Mouse (Mus musculus) limb, embryonic 15.5 days (tissue): ENCODE measurements around the gene Gramd4. TPM values are rescaled to one million over a fixed set of nuclear protein-coding genes. Genes with fewer than 3 reads are reported as not detected.
A peak's percentile ranks its signal among the peaks of the same experiment; 100 is the strongest.

Experiments used
- ATAC-seq: fragments of 200-750 bp; cut with Nextera tagmentation; 2 replicates; pipeline ENCODE4 v1.8.0; 2017; ENCODE audit warnings: low read depth, moderate TSS enrichment; ENCODE audit not compliant: insufficient number of reproducible peaks, low FRiP score, low TSS enrichment
- H3K27ac ChIP-seq: fragments of 300-500 bp; sonication (generic); 2 replicates; pipeline ENCODE4 v1.5.1; 2015; ENCODE audit warnings: moderate library complexity, mild to moderate bottlenecking, inconsistent platforms
- H3K27me3 ChIP-seq: fragments of 300-500 bp; sonication (generic); 2 replicates; pipeline ENCODE4 v1.6.1; 2015; ENCODE audit warnings: inconsistent platforms
- H3K36me3 ChIP-seq: fragments of 300-500 bp; sonication (generic); 2 replicates; pipeline ENCODE4 v1.6.1; 2015; ENCODE audit warnings: inconsistent platforms
- H3K4me1 ChIP-seq: fragments of 300-500 bp; sonication (generic); 2 replicates; pipeline ENCODE4 v1.6.1; 2015; ENCODE audit warnings: inconsistent platforms
- H3K4me2 ChIP-seq: fragments of 300-500 bp; sonication (generic); 2 replicates; pipeline ENCODE4 v1.6.1; 2015; ENCODE audit warnings: mild to moderate bottlenecking, inconsistent platforms
- H3K4me3 ChIP-seq: fragments of 300-500 bp; sonication (generic); 2 replicates; pipeline ENCODE4 v1.5.1; 2015; ENCODE audit warnings: mild to moderate bottlenecking, inconsistent platforms
- H3K9ac ChIP-seq: fragments of 300-500 bp; sonication (generic); 2 replicates; pipeline ENCODE4 v1.6.1; 2015; ENCODE audit warnings: inconsistent platforms
- H3K9me3 ChIP-seq: fragments of 300-500 bp; sonication (generic); 2 replicates; pipeline ENCODE4 v1.6.1; 2016; ENCODE audit warnings: inconsistent platforms
- WGBS: fragments of 180-500 bp; shearing (Covaris S2); methylation state at CpG from one replicate; pipeline ENCODE4 v1.1.7; 2015; 5-methylcytosine and 5-hydroxymethylcytosine counted together
- polyA plus RNA-seq: library from polyadenylated mRNA; unstranded; fragments of >200 nt; fragmentation: Nextera tagmentation; extraction: Ambion mirVana; gene quantifications from 2 replicates; pipeline ENCODE4 v1.2.1, GENCODE M21; 2015

The Gramd4 gene
- polyA plus RNA-seq, 1 experiment from 2014 or later, result 22.0 TPM

DNA sequence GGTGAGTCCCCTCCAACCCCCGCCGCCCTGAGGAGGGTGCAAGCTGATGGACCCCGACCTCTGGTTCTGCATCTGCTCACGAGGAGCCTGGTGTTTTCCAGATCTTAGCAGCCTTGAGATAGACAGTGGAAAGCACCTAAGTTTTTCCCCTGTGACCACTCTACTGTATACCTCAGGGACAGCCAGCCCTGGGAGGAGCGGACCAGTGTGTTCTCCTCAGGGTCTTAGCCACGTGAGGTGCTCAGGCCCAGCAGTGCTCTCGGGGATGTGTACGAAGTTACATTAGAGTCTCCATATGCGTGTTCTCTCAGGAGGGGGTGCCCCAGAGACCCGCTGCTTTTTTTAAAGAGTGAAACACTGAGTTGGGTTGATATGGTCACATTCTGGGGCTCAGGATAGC, 73.2 kb downstream of the Gramd4 start:
- Histone ChIP-seq H3K4me3 (no peak overlapping the region), H3K9ac (no peak overlapping the region), H3K9me3 (no peaks in the 10 kb centered on the region), H3K36me3 (peaks cover 77% of the 10 kb centered on the region), H3K27ac (no peak overlapping the region), H3K4me1 (0 out of 2 replicates have a peak, but pooled peaks cover 4% of the 10 kb centered on the region), H3K4me2 (no peak overlapping the region), H3K27me3 (no peaks in the 10 kb centered on the region)
- 92% methylated on average over 10 of the region's 10 CpGs for WGBS
- no peak for ATAC-seq

GRCm38 (mm10) chr15:86134941-86135783, 77.7 kb downstream of the Gramd4 start:
- H3K4me2 ChIP-seq, result no peak overlapping the region
- WGBS, result 43% methylated on average over 18 of the region's 18 CpGs
- H3K27ac ChIP-seq, result no peak overlapping the region
- H3K4me3 ChIP-seq, result no peak overlapping the region
- H3K9ac ChIP-seq, result no peak overlapping the region
- H3K36me3 ChIP-seq, result peaks cover 51% of the 10 kb centered on the region
- H3K27me3 ChIP-seq, result no peaks in the 10 kb centered on the region
- no peaks in the 10 kb centered on the region for H3K9me3 ChIP-seq
- no peak for ATAC-seq
- 0 out of 2 replicates have a peak, but pooled peaks cover 4% of the 10 kb centered on the region for H3K4me1 ChIP-seq

DNA sequence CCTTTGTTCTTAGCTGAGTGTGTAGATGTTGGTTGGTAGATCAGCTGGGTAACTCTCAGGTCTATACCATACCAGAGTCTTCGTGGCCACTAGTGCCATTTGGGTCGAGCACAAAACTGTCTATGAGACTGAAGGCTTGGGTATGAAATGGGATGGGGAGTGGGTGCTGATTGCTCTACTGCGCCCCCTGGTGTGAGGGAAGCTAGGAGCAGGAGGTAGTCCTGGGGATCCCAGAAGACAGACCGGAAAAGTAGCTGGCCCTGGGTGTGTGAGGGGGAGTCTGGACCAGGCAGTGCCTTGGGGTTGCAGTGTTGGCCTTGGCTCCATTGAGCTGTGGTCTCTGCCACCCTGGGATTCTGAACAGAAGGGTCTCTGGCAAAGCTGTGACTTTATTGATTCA, 80.1 kb downstream of the Gramd4 start:
- 0 out of 2 replicates have a peak, but pooled peaks cover 4% of the 10 kb centered on the region for H3K4me1 ChIP-seq
- H3K36me3 ChIP-seq, result peaks cover 48% of the 10 kb centered on the region
- H3K4me3 ChIP-seq, result no peak overlapping the region
- H3K9ac ChIP-seq, result no peak overlapping the region
- no peaks in the 10 kb centered on the region for H3K27me3 ChIP-seq
- H3K4me2 ChIP-seq, result no peak overlapping the region
- no peak overlapping the region for H3K27ac ChIP-seq
- 72% methylated on average over 4 of the region's 4 CpGs for WGBS
- ATAC-seq, result no peak
- H3K9me3 ChIP-seq, result no peaks in the 10 kb centered on the region

- Histone ChIP-seq H3K4me1 (no peaks in the 10 kb centered on the region), H3K9ac (no peak overlapping the region), H3K27ac (no peak overlapping the region; the same call in 1 of the 2 replicates), H3K36me3 (peaks cover 47% of the 10 kb centered on the region), H3K27me3 (no peaks in the 10 kb centered on the region), H3K4me2 (no peak overlapping the region), H3K4me3 (no peak overlapping the region), H3K9me3 (no peaks in the 10 kb centered on the region)
- no peak for ATAC-seq
- WGBS, result 34% methylated on average over 10 of the region's 10 CpGs
These were observed 82.8 kb downstream of the Gramd4 start for GRCm38 (mm10) chr15:86140323-86140722.

DNA sequence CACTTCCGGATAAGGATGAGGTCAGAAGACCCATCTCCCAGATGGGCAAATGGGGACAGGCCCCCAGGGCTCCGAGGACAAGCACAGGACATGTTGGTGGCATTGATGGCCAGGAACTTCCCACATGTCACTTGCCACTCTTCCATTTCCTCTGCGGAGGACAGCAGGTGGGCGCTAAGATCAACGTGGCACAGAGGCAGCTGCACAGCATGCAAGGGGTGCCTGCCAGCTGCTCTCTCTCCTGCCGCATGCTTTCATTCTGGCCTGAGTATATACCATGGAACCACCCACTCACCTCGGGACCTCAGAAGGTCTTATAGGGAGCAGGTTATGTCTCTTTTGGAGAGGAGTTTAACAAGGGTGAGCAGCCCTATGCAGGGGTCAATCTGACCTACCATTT, 87.1 kb downstream of the Gramd4 start:
- H3K9me3 ChIP-seq, result no peaks in the 10 kb centered on the region
- no peak for ATAC-seq
- 85% methylated on average over 7 of the region's 7 CpGs for WGBS
- no peak overlapping the region for H3K27ac ChIP-seq
- no peaks in the 10 kb centered on the region for H3K27me3 ChIP-seq
- H3K4me1 ChIP-seq, result no peaks in the 10 kb centered on the region
- H3K4me2 ChIP-seq, result no peak overlapping the region
- no peak overlapping the region for H3K4me3 ChIP-seq
- no peak overlapping the region for H3K9ac ChIP-seq
- peaks cover 72% of the 10 kb centered on the region for H3K36me3 ChIP-seq

DNA sequence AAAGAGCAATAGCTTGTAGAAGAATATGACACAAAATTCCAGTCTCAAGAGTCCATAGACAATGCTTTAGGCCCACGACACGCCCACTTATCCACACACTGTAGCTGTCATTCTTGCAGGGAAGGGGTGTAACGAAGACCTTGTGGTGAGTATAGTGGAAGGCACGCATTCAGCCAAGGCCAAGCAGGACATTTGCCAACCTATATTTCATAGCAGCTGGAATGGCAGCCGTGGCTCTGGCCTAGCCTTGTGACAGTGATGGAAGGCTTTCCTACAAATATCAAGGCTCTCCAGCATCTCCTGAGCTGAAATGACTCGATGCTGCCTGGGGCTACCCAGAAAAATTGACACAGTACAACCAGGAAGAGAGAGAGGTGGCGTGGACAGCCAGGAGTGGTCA, 87.6 kb downstream of the Gramd4 start:
- WGBS, result 81% methylated on average over 7 of the region's 7 CpGs

GRCm38 (mm10) chr15:86146922-86147321, 89.4 kb downstream of the Gramd4 start:
- Histone ChIP-seq H3K9me3 (no peaks in the 10 kb centered on the region), H3K27ac (no peak overlapping the region), H3K27me3 (no peaks in the 10 kb centered on the region), H3K9ac (no peak overlapping the region), H3K36me3 (peaks cover 71% of the 10 kb centered on the region), H3K4me2 (no peak overlapping the region), H3K4me1 (no peaks in the 10 kb centered on the region), H3K4me3 (no peak overlapping the region)
- ATAC-seq, result 0 out of 2 replicates have a peak, but pooled peaks have one; percentile 28
- 91% methylated on average over 8 of the region's 8 CpGs for WGBS

More for the DNA sequence above, 87.6 kb downstream of the Gramd4 start:
- Histone ChIP-seq H3K4me3 (no peak overlapping the region), H3K27ac (no peak overlapping the region), H3K9ac (no peak overlapping the region), H3K4me2 (no peak overlapping the region), H3K9me3 (no peaks in the 10 kb centered on the region), H3K36me3 (peaks cover 73% of the 10 kb centered on the region), H3K4me1 (no peaks in the 10 kb centered on the region), H3K27me3 (no peaks in the 10 kb centered on the region)
- no peak for ATAC-seq

DNA sequence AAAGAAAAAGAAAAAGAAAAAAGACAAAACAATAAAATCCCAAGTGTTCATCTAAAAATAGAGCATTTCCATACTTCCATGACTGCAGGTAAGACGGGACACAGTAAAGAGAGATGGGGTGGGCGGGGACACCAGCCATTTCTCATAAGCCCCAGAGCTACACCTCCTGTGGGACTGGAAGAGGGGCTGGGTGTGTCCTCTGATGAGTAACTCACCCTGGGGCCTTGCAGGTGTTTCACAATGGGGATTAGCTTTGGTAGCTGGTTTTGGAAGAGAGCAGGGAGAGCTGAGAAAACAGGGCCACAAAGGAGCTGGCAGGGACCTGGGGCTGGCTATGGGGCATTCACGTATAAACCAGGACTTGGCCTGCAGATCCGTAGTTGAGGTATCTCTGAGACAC, 93.1 kb downstream of the Gramd4 start:
- ATAC-seq, result no peak
- 66% methylated on average over 4 of the region's 4 CpGs for WGBS
- no peaks in the 10 kb centered on the region for H3K27me3 ChIP-seq

GRCm38 (mm10) chr15:86153481-86153960, 96.0 kb downstream of the Gramd4 start:
- Histone ChIP-seq H3K4me3 (no peak overlapping the region), H3K9ac (no peak overlapping the region), H3K36me3 (peaks cover 64% of the 10 kb centered on the region), H3K4me1 (no peaks in the 10 kb centered on the region), H3K27ac (no peak overlapping the region), H3K27me3 (no peaks in the 10 kb centered on the region), H3K9me3 (no peaks in the 10 kb centered on the region), H3K4me2 (no peak overlapping the region)
- no peak for ATAC-seq
- 89% methylated on average over 12 of the region's 12 CpGs for WGBS

More for the DNA sequence above, 93.1 kb downstream of the Gramd4 start:
- H3K4me2 ChIP-seq, result no peak overlapping the region
- no peaks in the 10 kb centered on the region for H3K9me3 ChIP-seq
- H3K27ac ChIP-seq, result no peak overlapping the region
- peaks cover 76% of the 10 kb centered on the region for H3K36me3 ChIP-seq
- no peak overlapping the region for H3K4me3 ChIP-seq
- no peaks in the 10 kb centered on the region for H3K4me1 ChIP-seq
- H3K9ac ChIP-seq, result no peak overlapping the region

- H3K36me3 ChIP-seq, result peaks cover 47% of the 10 kb centered on the region
- no peaks in the 10 kb centered on the region for H3K9me3 ChIP-seq
- H3K4me3 ChIP-seq, result no peak overlapping the region
- H3K27me3 ChIP-seq, result no peaks in the 10 kb centered on the region
- no peak overlapping the region for H3K27ac ChIP-seq
- no peaks in the 10 kb centered on the region for H3K4me1 ChIP-seq
- 80% methylated on average over 5 of the region's 5 CpGs for WGBS
- H3K4me2 ChIP-seq, result no peak overlapping the region
- no peak overlapping the region for H3K9ac ChIP-seq
- no peak for ATAC-seq
These were observed 99.0 kb downstream of the Gramd4 start for GRCm38 (mm10) chr15:86156492-86156891.

- ATAC-seq, result no peak
- Histone ChIP-seq H3K27me3 (no peaks in the 10 kb centered on the region), H3K36me3 (peaks cover 47% of the 10 kb centered on the region), H3K4me2 (no peak overlapping the region), H3K9ac (no peak overlapping the region), H3K9me3 (no peaks in the 10 kb centered on the region), H3K4me1 (no peaks in the 10 kb centered on the region), H3K4me3 (no peak overlapping the region), H3K27ac (no peak overlapping the region)
- WGBS, result 78% methylated on average over 16 of the region's 16 CpGs
These were observed 101.6 kb downstream of the Gramd4 start for GRCm38 (mm10) chr15:86159093-86159492.

- no peak for ATAC-seq
- no peak overlapping the region for H3K9ac ChIP-seq
- H3K36me3 ChIP-seq, result peaks cover 42% of the 10 kb centered on the region
- H3K4me1 ChIP-seq, result peaks cover under 1% of the 10 kb centered on the region; the same call in 1 of the 2 replicates
- no peaks in the 10 kb centered on the region for H3K9me3 ChIP-seq
- H3K4me2 ChIP-seq, result no peak overlapping the region
- no peak overlapping the region for H3K27ac ChIP-seq
- H3K27me3 ChIP-seq, result no peaks in the 10 kb centered on the region
- H3K4me3 ChIP-seq, result no peak overlapping the region
- 87% methylated on average over 5 of the region's 5 CpGs for WGBS
These were observed 102.2 kb downstream of the Gramd4 start for GRCm38 (mm10) chr15:86159719-86160118.
